In the genomic region with DNA sequence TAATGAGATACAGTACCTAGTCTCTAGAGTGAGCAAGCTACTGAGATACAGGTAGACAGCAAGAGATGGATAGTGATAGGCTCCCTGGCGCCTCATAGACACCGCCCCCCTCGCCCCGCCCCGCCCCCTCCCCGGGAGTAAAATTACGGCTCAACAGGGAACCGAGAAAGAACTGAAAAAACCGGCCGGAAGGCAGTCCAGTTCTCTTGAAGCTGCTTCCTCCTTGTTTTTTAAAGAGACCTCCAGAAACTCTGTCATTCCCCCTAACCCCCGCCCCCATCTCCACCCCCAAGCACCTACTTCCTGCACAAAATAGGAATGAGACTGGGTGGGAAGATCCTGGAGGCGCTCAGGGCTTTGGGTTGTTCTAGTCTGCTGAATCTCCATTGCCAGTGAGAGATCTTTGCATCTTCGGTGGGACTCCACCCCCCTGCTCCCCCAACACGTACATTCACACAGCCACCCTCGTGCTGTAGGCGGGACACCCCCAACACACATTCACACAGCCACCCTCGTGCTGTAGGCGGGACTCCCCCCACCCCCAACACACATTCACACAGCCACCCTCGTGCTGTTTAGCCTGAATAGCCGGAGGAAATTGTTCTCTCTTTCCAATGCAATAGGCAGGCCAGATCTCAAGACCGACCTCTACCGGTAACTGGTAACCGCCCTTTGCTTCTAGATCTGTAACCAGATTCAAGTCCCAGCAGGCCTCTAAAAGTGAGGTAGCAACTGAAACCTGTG, we compare ENCODE assay signal across 8 mouse cellular contexts. TPM values are rescaled to one million over a fixed set of nuclear protein-coding genes. Genes with fewer than 3 reads are reported as not detected.
DNase-seq lines count a peak whose midpoint lies in the region; ATAC-seq lines count a peak whose summit lies in the region.

No protein-coding gene starts in this region.

- peak overlapping the region; percentile 80 for H3K27ac ChIP-seq in hindbrain, embryonic 16.5 days (ENCODE audit: low read depth, low read length)

- H3K4me1 ChIP-seq in hindbrain, embryonic 16.5 days (ENCODE audit: control insufficient read depth, insufficient read depth, low read depth, low read length), result no peaks in the 10 kb centered on the region

- peak overlapping the region; percentile 47 for H3K4me3 ChIP-seq in hindbrain, embryonic 16.5 days (ENCODE audit: low read length)

- peak overlapping the region; percentile 84 for H3K4me2 ChIP-seq in hindbrain, embryonic 16.5 days (ENCODE audit: low read length)

- under 1% methylated on average over 23 of the region's 23 CpGs for WGBS in hindbrain, embryonic 16.5 days

- peak; percentile 84 for ATAC-seq in activated CD4-positive, CD25-positive, alpha-beta regulatory T cell, adult 4 months
- ATAC-seq in common myeloid progenitor, adult 5-6 weeks (replicated peaks; ENCODE audit: low read depth, poor library complexity, severe bottlenecking), result peak; percentile 85
- peak; percentile 90 for ATAC-seq in hindbrain, embryonic 16.5 days

- H3K27me3 ChIP-seq in hindbrain, embryonic 16.5 days (replicated peaks; ENCODE audit: control insufficient read depth, insufficient read depth, low read length), result no peaks in the 10 kb centered on the region

- H3K9me3 ChIP-seq in hindbrain, embryonic 16.5 days (ENCODE audit: control insufficient read depth, low read length), result no peaks in the 10 kb centered on the region

- peak; percentile 39 for DNase-seq in gastrocnemius, adult 18-20 months (ENCODE audit: low spot score)
- peak; percentile 18 to 34 for DNase-seq in left cerebral cortex, adult 18-20 months (ENCODE audit: low spot score in 2 of 2)
- peak; percentile 75 to 86 for DNase-seq in lung, postnatal 4 days
- DNase-seq in retina, postnatal 7 days (ENCODE audit: low read depth, low spot score), result peak; percentile 14
- peak; percentile 47 for DNase-seq in urinary bladder, adult 2 months (ENCODE audit: low spot score)

- H3K36me3 ChIP-seq in hindbrain, embryonic 16.5 days (ENCODE audit: control insufficient read depth, insufficient read depth, low read length), result no peaks in the 10 kb centered on the region

- H3K9ac ChIP-seq in hindbrain, embryonic 16.5 days (ENCODE audit: low read depth, low read length), result peak overlapping the region; percentile 67

RNA-seq across cellular contexts. Expression of a gene that starts 26.4 kb away (rescaled TPM):
- 100 to 1,000 TPM in 1 of 2 experiments, 10 to 100 TPM in 1; 67.6 to 104 TPM for polyA plus RNA-seq in activated CD4-positive, CD25-positive, alpha-beta regulatory T cell, adult 4 months (2017; shearing (Covaris generic))
- total RNA-seq in common myeloid progenitor, adult 5-6 weeks (2017), result 242 and 296 TPM in 2 replicates
- total RNA-seq in gastrocnemius, adult 18-20 months (2021), result 10 to 100 TPM; 43.1 to 44.7 TPM
- polyA plus RNA-seq in hindbrain, embryonic 16.5 days (2015; fragmentation: Nextera tagmentation; extraction: Ambion mirVana), result 27.7 and 35.0 TPM in 2 replicates
- 10 to 100 TPM; 81.2 to 81.7 TPM for total RNA-seq in left cerebral cortex, adult 18-20 months (2021)
- polyA plus RNA-seq in urinary bladder, adult 2 months (2012; rRNA removed), result 63.1 and 65.6 TPM in 2 replicates

RNA-seq across cellular contexts. Expression of a gene that starts 38.8 kb away (rescaled TPM):
- polyA plus RNA-seq in activated CD4-positive, CD25-positive, alpha-beta regulatory T cell, adult 4 months (2017; shearing (Covaris generic)), result 10 to 100 TPM in 1 of 2 experiments, 1 to 10 TPM in 1; 7.8 to 15.6 TPM
- total RNA-seq in common myeloid progenitor, adult 5-6 weeks (2017), result 49.1 and 67.5 TPM in 2 replicates
- total RNA-seq in gastrocnemius, adult 18-20 months (2021), result 1 to 10 TPM; 3.9 to 4.2 TPM
- 12.0 and 12.1 TPM in 2 replicates for polyA plus RNA-seq in hindbrain, embryonic 16.5 days (2015; fragmentation: Nextera tagmentation; extraction: Ambion mirVana)
- 1 to 10 TPM; 4.5 to 6.3 TPM for total RNA-seq in left cerebral cortex, adult 18-20 months (2021)
- polyA plus RNA-seq in urinary bladder, adult 2 months (2012; rRNA removed), result 7.9 TPM in 2 replicates

Comparison
In these comparisons a context has a peak if more than half of its experiments do, and no peak if none do; other contexts are left out.
1. Peak in every context shown above with its lines: DNase-seq, ATAC-seq, H3K4me3 ChIP-seq and H3K27ac ChIP-seq.
2. DNase-seq: peak in every context shown above with its lines; median percentile 80 in lung, postnatal 4 days; 47 in urinary bladder, adult 2 months; 39 in gastrocnemius, adult 18-20 months; 26 in left cerebral cortex, adult 18-20 months; 14 in retina, postnatal 7 days.